Mouse (Mus musculus) lung, embryonic 14.5 days (tissue): ENCODE data around the gene Aph1b. TPM values are rescaled to one million over a fixed set of nuclear protein-coding genes. Genes with fewer than 3 reads are reported as not detected.
"Not testable (repeated sequence)": the region's sequence is repeated elsewhere in the genome, so short reads cannot be mapped to it uniquely, and the experiment has no call there.

Experiments used
- ATAC-seq: fragments of 200-750 bp; cut with Nextera tagmentation; 2 replicates; pipeline ENCODE4 v1.8.0; 2017; ENCODE audit warnings: mild to moderate bottlenecking, moderate TSS enrichment, moderate library complexity; ENCODE audit not compliant: insufficient read depth
- DNase-seq: peaks from one replicate; pipeline ENCODE4 v3.0.0-alpha.2; 2015
- H3K27ac ChIP-seq: fragments of 300-500 bp; sonication (generic); 2 replicates; pipeline ENCODE4 v1.5.1; 2014; ENCODE audit warnings: low read depth, mild to moderate bottlenecking, moderate library complexity
- H3K27me3 ChIP-seq: fragments of 300-500 bp; sonication (generic); 2 replicates; pipeline ENCODE4 v1.6.1; 2014; ENCODE audit warnings: low read length, control low read depth; ENCODE audit not compliant: insufficient read depth
- H3K36me3 ChIP-seq: fragments of 300-500 bp; sonication (generic); 2 replicates; pipeline ENCODE4 v1.6.1; 2014; ENCODE audit warnings: control low read depth; ENCODE audit not compliant: insufficient read depth
- H3K4me1 ChIP-seq: fragments of 300-500 bp; sonication (generic); 2 replicates; pipeline ENCODE4 v1.6.1; 2014; ENCODE audit warnings: antibody characterized with exemption, control low read depth; ENCODE audit not compliant: insufficient read depth
- H3K4me2 ChIP-seq: fragments of 300-500 bp; sonication (generic); 2 replicates; pipeline ENCODE4 v1.6.1; 2014; ENCODE audit warnings: mild to moderate bottlenecking
- H3K4me3 ChIP-seq: fragments of 300-500 bp; sonication (generic); 2 replicates; pipeline ENCODE4 v1.5.1; 2014; ENCODE audit warnings: low read depth, low read length
- H3K9ac ChIP-seq: fragments of 300-500 bp; sonication (generic); 2 replicates; pipeline ENCODE4 v1.6.1; 2014
- H3K9me3 ChIP-seq: fragments of 300-500 bp; sonication (generic); 2 replicates; pipeline ENCODE4 v1.6.1; 2016; ENCODE audit warnings: low read depth, low read length, control low read depth
- CTCF ChIP-seq: IDR thresholded peaks from 2 replicates; pipeline ENCODE4 v1.5.1; 2016; ENCODE audit warnings: antibody characterized with exemption, low read depth
- WGBS: fragments of 180-500 bp; shearing (Covaris S2); extraction: QIAGEN DNeasy Blood & Tissue Kit; methylation state at CpG from one replicate; pipeline ENCODE4 v1.1.7; 2014; 5-methylcytosine and 5-hydroxymethylcytosine counted together
- polyA plus RNA-seq: library from polyadenylated mRNA; unstranded; fragments of >200 nt; fragmentation: Nextera tagmentation; extraction: Ambion mirVana; gene quantifications from 2 replicates; pipeline ENCODE4 v1.2.1, GENCODE M21; 2014

The Aph1b gene
- polyA plus RNA-seq, 1 experiment from 2014 or later: 9.3 TPM

- H3K4me1 ChIP-seq: not testable (repeated sequence)
- peak; percentile 22 for TF ChIP-seq CTCF
- WGBS: no CpG with 5 or more reads among the region's 5 CpGs
Observed at GRCm38 (mm10) chr9:66822255-66822654, 27.0 kb upstream of the Aph1b start.

GRCm38 (mm10) chr9:66820996-66821395 is 25.7 kb upstream of the Aph1b start:
- no peaks in the 10 kb centered on the region for H3K4me1 ChIP-seq
- H3K4me2 ChIP-seq: no peak overlapping the region
- no peak for ATAC-seq
- no peak overlapping the region for H3K9ac ChIP-seq
- no peak for TF ChIP-seq CTCF
- no peak overlapping the region for H3K4me3 ChIP-seq
- WGBS: 56% methylated on average over 5 of the region's 5 CpGs
- no peak overlapping the region for H3K27ac ChIP-seq
- no peaks in the 10 kb centered on the region for H3K9me3 ChIP-seq
- H3K27me3 ChIP-seq: no peaks in the 10 kb centered on the region
- no peaks in the 10 kb centered on the region for H3K36me3 ChIP-seq
- DNase-seq: no peak

More at GRCm38 (mm10) chr9:66822255-66822654, 27.0 kb upstream of the Aph1b start:
- not testable (repeated sequence) for H3K27me3 ChIP-seq, H3K4me3 ChIP-seq, DNase-seq, H3K9ac ChIP-seq, H3K9me3 ChIP-seq, H3K4me2 ChIP-seq, H3K27ac ChIP-seq, ATAC-seq, H3K36me3 ChIP-seq

- Histone ChIP-seq H3K4me3 (no peak overlapping the region), H3K36me3 (no peaks in the 10 kb centered on the region), H3K9me3 (no peaks in the 10 kb centered on the region), H3K27ac (no peak overlapping the region), H3K4me1 (no peaks in the 10 kb centered on the region), H3K4me2 (no peak overlapping the region), H3K27me3 (no peaks in the 10 kb centered on the region), H3K9ac (no peak overlapping the region)
- TF ChIP-seq CTCF: no peak
- DNase-seq (no peak), ATAC-seq (no peak)
- WGBS: 30% methylated on average over 2 of the region's 2 CpGs
Observed at GRCm38 (mm10) chr9:66813392-66813791, 18.1 kb upstream of the Aph1b start.

- H3K36me3 ChIP-seq, H3K9me3 ChIP-seq, H3K27ac ChIP-seq, H3K4me1 ChIP-seq, ATAC-seq, H3K9ac ChIP-seq: not testable (repeated sequence)
- WGBS: 7% methylated on average over 30 of the region's 37 CpGs
- Histone ChIP-seq H3K27me3 (peaks cover 15% of the 10 kb centered on the region; the same call in 1 of the 2 replicates), H3K4me3 (peak overlapping the region; percentile 28), H3K4me2 (peak overlapping the region; percentile 44)
- DNase-seq: peak; percentile 39
Observed at GRCm38 (mm10) chr9:66805951-66806350, 10.7 kb upstream of the Aph1b start.

GRCm38 (mm10) chr9:66801947-66802346 is 6.7 kb upstream of the Aph1b start:
- peaks cover 11% of the 10 kb centered on the region; the same call in 1 of the 2 replicates for H3K27me3 ChIP-seq
- no peak overlapping the region for H3K4me3 ChIP-seq
- DNase-seq (no peak), ATAC-seq (no peak)
- no peak for TF ChIP-seq CTCF
- no peak overlapping the region for H3K9ac ChIP-seq
- no peaks in the 10 kb centered on the region for H3K36me3 ChIP-seq
- no peaks in the 10 kb centered on the region for H3K4me1 ChIP-seq
- peak overlapping the region; percentile 16; the same call in 1 of the 2 replicates for H3K4me2 ChIP-seq
- 35% methylated on average over 12 of the region's 12 CpGs for WGBS
- no peaks in the 10 kb centered on the region for H3K9me3 ChIP-seq
- H3K27ac ChIP-seq: no peak overlapping the region

GRCm38 (mm10) chr9:66796739-66797138 is 1.4 kb upstream of the Aph1b start, which contains the start of gene Gm10647:
Gm10647 (plus strand) TSS chr9:66797039.
- Histone ChIP-seq H3K9ac (peak within 1 kb of the TSS; percentile 49), H3K27me3 (no peaks in the 10 kb centered on the region), H3K4me3 (peak within 1 kb of the TSS; percentile 55), H3K4me1 (0 out of 2 replicates have a peak, but pooled peaks cover 3% of the 10 kb centered on the region), H3K36me3 (no peaks in the 10 kb centered on the region), H3K4me2 (peak within 1 kb of the TSS; percentile 83), H3K27ac (peak within 1 kb of the TSS; percentile 87), H3K9me3 (no peaks in the 10 kb centered on the region)
- WGBS: 74% methylated on average over 5 of the region's 5 CpGs
- no peak for TF ChIP-seq CTCF
- ATAC-seq: no peak
- no peak for DNase-seq

GRCm38 (mm10) chr9:66794629-66795463 is 444 bp downstream of the Aph1b start:
- no peak for TF ChIP-seq CTCF

More at GRCm38 (mm10) chr9:66794629-66795463, 444 bp downstream of the Aph1b start:
- ATAC-seq: peak; percentile 59
- H3K27ac ChIP-seq: peak overlapping the region; percentile 87
- peak overlapping the region; percentile 70 for H3K9ac ChIP-seq
- peaks cover 4% of the 10 kb centered on the region; the same call in 1 of the 2 replicates for H3K36me3 ChIP-seq
- peak overlapping the region; percentile 83 for H3K4me2 ChIP-seq
- 0 out of 2 replicates have a peak, but pooled peaks cover 3% of the 10 kb centered on the region for H3K4me1 ChIP-seq
- no peak for DNase-seq
- no peaks in the 10 kb centered on the region for H3K27me3 ChIP-seq
- peak overlapping the region; percentile 55 for H3K4me3 ChIP-seq
- under 1% methylated on average over 43 of the region's 43 CpGs for WGBS
- no peaks in the 10 kb centered on the region for H3K9me3 ChIP-seq
